Mouse (Mus musculus): ENCODE data around the gene Eci3.
"Not testable (repeated sequence)": the region's sequence is repeated elsewhere in the genome, so short reads cannot be mapped to it uniquely, and the experiment has no call there.

The Eci3 gene

DNA sequence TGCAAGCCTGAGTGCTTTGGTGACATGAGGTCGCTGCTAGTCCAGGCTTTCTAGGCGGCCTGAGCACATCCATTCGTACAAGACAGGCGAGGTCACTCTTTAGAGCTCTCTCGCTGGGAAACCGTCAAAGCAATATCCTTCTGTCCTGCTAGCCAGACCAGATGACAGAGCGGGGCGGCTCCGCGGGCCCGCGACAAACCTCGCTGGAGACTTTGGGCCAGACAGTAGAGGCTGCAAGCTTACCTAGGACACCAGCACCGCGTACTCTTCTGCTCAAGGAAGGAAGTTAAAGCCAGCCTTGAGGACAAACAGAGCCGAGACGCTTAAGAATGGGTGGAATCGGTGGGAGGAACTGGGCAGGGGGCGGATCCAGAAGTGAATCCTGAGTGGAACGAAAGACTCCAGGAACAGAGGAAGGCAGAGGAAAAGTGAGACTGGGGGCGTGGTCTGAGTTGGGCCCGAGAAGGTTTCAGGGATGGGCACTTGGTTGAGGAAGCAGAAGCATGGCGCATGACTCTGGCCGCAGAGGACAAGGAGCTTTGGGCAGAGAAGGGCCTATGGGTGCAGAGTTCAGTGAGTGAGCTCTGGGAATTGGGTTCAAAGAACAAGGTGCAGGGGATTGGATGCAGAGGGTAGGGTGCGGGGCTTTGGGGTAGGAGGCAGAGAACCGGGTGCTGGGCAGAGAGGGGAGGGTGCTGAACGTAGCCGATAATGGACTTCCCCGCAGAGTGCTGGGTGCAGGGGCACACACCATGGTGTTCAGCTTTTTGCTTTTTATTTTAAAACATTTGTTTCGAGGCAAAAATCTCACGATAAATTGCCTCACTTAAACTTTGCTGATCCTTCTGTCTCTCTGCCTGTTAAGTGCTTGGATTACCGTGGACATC, at the start of gene Eci3:
Eci3 (minus strand) TSS at position 300 of the 887 bp plus-strand sequence.
- no peak for DNase-seq (ENCODE audit: low read depth, low spot score)

DNA sequence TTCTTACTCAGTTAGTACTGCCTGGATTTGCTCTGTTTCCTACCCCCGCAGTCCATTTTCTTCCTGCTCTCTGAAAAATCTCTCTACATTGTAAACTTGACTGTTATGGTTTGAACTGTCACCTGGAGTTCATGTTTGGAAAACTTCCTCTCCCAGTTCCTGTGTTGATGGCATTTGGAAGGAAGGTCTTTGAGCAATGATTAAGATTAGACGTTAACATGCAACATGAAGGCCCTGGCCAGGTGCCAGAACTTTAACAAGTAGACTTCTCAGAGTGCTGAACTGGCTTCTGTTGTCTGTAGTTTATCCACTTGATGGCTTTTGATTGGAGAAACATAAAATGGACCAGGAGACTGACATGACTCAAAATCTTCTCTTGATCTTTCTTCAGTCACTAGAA, 32.3 kb upstream of the Eci3 start:
- no peak for DNase-seq (ENCODE audit: low read depth, low spot score)

DNA sequence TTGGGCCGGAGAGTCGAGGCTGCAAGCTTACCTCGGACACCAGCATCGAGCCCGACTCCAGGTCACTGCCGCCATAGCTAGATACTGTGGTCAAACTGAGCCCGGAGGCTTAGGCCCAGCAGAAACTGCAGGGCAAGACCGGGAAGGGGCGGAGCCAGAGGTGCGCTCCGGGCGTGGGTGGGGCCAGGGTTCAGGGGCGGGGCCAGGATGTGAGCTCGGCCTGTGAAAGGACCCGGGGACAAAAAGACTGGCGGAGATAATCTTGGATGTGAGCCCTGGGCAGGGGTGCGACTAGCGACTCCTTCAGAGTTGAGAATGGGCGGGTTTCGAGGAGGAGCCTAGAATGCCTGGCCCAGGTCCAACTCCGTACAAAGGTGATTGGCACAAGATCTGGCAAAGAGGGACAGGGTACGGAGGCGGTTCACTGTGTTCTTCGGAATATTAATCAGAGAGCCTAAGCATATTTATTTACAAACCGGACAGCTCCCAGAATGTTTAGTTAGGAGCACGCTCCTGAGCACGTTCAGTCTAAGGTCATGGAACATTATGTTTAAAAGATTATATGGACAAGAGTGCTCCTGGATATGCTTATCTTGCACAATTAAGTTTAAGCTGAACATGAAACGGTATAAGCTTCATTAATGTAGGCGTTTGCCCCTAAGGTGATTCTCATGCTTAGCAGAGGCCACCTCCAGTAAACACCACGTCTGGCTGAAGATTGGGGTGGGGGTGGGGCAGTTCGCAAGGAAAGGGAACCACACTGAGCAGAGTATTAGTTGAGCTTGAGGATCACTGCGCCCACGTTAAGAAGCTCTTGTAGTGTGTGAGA, 30.6 kb upstream of the Eci3 start:
- DNase-seq (ENCODE audit: low read depth, low spot score): peak; percentile 87

DNA sequence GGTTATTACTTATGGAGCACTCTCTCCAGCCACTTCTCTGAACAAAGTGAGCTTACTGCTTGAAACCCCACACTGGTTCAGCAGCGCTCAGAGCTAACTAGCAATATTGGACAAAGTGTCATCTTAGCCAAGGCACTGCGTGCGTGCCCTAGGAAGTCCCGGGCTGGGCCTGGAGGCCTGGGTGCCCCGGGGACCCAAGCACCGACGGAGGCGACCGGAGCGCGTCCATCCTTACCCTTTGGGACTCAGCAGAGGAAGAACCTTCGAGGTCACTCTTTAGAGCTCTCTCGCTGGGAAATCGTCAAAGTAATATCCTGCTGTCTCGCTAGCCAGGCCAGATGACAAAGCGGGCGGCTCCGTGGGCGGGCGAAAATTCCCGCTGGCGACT, 30.0 kb upstream of the Eci3 start:
- no peak for DNase-seq (ENCODE audit: low read depth, low spot score)

DNA sequence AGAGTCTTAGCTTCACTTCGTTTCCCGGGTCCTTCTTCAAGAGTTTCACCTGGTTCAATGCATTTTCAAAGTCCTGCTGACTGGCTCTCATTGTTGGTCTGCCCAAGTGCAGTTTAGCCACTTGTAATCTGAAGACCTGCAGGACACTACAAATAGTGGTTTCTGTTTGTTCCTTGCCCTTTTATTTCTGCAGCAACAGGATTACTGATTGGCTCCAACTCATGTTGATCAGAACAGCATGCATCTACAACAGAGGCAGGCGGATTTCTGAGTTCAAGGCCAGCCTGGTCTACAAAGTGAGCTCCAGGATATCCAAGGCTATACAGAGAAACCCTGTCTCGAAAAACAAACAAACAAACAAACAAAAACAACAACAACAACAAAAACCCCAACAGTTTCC, 29.5 kb upstream of the Eci3 start:
- no peak for DNase-seq (ENCODE audit: low read depth, low spot score)

DNA sequence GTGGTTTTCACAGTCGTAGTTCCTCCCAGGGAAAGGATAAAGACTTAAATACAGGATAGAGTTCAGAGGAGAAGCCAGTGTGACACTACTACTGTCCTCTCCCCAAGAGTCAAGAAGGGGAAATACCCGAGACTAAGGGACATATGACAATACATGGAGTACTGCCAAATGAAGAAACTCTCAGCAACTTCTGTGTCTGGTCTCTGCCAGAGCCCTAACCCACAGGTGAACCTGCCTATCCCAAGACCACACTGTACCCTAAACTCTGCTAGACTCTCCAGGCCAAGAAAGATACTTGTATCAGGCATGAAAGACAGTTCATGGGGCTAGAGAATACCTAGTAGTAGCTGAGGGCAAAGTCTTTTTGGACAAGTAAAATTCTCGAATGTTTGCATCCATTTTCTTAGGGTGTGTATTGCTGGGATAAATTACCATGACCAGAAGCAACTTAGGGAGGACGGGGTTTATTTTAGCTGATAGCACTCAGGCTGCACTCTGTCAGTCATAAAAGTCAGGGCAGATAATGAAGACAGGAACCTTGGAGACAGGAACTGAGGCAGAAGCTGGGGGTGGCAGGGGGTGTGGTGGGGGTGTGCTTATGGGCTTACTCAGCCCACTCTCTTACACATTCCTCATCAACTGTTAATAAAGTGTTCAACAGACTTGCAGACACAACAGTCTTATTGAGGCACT, 28.1 kb upstream of the Eci3 start:
- DNase-seq (ENCODE audit: low read depth, low spot score): no peak

DNA sequence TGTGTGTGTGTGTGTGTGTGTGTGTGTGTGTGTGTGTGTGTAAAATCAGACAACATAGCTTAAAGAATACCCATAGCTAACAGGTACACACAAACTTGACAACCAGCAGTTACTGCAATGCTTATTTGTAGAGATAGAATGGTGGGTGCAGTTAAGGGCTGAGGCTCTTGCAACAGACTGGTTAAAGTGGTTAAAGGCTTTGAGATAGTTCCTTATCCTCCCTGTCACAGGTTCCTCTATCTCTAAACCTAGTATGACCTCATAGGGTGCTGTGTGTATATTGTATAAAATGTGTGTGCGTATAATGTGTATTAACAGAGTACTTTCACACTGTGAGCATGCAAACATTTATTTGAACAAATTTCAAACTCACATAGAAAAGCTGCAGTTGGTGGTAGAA, 19.9 kb upstream of the Eci3 start:
- not testable (repeated sequence) for DNase-seq (ENCODE audit: low read depth, low spot score)

DNA sequence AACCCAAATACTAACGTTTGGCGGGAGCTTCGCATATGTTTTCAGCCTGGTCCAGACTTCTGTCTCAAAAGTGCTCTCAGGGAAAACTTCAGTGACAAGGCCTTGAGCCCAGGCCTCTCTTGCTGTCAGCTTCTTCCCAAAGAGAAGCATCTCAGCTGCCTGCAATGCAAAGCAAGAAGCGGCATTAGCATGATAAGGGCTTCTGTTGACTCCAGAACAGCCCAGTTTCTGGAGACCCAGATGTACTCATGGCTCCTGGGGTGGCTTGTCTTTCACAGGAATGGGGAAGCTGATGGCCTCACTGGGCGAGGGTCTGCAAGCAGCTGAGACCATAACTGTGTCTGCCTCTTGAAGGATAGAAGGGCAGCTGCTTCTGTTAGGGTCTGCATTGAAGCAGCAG, 15.0 kb upstream of the Eci3 start:
- DNase-seq (ENCODE audit: low read depth, low spot score): not testable (repeated sequence)

DNA sequence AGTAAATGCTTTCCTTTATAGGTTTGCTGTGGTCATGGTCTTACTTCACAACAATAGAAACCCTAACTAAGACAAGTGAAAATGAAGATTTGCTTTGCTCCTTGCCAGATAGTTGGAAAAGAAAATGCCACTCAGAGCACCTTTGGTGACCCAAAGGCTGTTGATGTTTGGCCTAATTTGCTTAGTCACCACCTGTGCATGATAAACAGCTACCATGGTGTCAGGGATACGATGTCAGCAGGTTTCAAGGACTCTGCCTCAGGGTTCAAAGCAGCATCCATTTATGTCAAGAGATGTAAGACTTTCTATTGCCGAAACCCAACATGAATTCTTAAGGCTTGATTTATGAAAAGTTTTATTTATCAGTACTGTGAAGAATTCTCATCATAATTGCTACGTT, 13.8 kb upstream of the Eci3 start:
- no peak for DNase-seq (ENCODE audit: low read depth, low spot score)

DNA sequence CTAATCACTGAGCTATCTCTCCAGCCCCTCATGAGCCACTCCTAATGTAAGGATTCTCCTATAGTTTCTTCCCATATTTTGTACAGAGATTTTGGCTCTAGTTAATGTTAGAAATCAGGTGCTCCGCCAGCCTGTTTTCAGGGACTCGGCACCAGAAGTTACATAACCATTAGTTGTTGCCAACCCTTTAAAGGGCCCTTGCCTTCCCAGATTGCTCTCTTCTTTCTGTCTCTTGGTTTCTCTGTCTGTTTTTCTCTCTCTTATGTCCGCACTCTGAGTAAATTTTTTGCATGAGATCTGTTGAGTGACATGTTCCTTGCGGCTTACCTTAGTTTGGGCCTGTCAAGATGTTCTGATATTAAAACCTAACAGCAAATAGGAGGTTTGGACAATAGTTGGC, 12.5 kb upstream of the Eci3 start:
- DNase-seq (ENCODE audit: low read depth, low spot score): no peak

DNA sequence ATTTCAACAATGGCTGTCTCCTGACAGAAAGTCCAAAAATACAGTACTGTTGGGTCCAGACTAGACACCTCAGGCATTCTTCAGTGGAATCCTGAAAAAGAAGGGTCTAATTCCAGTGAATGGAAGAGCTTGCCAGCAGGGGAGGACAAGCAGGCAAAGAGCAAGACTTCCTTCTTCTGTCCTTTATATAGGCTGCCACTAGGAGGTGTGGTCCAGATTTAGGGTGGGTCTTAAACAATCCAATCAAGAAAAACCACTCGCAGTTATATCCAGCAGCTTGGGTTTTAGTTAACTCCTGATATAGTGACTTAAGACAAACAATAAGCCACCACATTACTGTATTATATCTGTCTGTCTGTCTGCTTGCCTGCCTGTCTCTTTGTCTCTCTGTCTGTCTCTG, 10.2 kb upstream of the Eci3 start:
- DNase-seq (ENCODE audit: low read depth, low spot score): peak; percentile 25

DNA sequence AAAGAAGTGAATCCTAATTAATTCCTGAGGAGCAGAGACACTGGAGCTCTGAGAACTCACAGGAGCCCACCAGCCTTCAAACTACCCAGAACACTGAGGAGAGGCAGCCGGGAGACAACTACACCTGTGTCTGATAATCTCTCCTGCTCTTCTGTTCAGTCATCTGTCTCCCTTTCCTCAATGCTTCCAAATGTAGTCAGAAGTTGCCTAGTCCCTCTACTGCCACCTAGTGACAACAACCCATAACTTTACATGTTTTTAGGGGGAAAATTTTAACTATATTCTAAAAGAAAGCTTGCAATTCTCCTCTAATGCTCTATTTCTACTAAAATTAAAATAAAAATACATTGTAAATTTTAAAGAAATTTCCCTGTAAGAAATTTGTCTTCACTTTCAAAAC, 9.5 kb upstream of the Eci3 start:
- peak; percentile 53 for DNase-seq (ENCODE audit: low read depth, low spot score)

DNA sequence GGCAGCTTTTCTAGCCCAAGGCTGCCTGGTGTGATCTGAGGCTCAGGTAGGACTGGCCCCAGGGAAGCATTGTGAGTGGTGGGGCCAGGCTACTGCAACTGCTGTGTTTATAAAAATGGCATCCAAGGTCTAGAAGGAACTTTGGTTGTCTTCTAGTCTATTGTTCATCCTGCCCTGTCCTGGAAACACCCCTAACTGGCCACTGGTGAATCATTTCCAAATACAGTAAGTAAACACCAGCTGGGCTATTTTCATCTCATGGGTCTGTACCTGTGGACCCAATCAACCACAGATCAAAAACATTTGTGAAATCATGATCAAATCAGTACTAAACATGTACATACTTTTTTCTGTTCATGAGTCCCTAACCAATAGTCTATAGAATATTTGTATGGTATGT, 8.8 kb upstream of the Eci3 start:
- not testable (repeated sequence) for DNase-seq (ENCODE audit: low read depth, low spot score)

DNA sequence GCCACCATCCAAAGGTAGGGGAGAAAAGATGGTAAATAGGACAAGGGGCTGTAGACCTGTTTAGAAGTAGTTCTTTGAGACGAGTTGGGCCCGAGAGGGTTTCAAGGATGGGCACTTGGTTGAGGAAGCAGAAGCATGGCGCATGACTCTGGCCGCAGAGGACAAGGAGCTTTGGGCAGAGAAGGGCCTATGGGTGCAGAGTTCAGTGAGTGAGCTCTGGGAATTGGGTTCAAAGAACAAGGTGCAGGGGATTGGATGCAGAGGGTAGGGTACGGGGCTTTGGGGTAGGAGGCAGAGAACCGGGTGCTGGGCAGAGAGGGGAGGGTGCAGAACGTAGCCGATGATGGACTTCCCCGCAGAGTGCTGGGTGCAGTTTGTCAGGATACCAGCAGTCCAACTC, 2.0 kb upstream of the Eci3 start:
- not testable (repeated sequence) for DNase-seq (ENCODE audit: low read depth, low spot score)

DNA sequence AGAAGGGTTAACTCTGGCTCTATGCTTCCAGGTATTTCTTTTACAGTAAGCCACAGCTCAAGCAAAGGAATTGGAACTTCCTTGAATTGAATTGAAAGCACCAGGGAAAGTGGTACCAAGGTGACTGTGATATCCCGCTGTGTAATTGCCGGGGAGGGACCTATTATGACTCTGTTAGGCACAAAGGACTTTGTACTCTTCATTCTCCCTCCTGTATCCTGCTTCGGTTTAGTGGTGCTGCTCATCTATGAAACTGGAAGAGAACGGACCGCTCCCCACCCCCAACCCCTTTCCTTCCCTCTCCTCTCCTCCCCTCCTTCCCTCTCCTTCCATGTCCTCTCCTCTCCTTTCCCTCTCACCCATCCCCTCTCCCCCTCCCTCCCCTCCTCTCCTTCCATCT, 1.3 kb upstream of the Eci3 start:
- no peak for DNase-seq (ENCODE audit: low read depth, low spot score)

DNA sequence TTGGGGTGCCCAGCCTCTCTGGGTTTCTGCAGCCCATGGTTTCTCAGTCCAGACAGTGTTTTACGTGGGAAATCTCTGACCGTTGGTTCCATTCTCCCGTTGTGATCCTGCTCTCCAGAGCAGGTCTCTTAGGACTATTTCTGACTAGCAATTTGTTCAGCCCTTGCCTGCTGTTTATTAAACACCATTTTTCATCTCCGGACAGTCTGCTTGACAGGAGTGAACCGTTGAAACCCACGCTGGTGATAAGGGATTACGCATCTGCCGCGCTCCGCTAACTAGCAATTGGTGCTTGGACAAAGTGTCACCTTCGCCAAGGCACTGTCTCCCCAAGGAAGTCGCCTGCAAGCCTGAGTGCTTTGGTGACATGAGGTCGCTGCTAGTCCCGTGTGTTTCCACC, 809 bp upstream of the Eci3 start:
- no peak for DNase-seq (ENCODE audit: low read depth, low spot score)

DNA sequence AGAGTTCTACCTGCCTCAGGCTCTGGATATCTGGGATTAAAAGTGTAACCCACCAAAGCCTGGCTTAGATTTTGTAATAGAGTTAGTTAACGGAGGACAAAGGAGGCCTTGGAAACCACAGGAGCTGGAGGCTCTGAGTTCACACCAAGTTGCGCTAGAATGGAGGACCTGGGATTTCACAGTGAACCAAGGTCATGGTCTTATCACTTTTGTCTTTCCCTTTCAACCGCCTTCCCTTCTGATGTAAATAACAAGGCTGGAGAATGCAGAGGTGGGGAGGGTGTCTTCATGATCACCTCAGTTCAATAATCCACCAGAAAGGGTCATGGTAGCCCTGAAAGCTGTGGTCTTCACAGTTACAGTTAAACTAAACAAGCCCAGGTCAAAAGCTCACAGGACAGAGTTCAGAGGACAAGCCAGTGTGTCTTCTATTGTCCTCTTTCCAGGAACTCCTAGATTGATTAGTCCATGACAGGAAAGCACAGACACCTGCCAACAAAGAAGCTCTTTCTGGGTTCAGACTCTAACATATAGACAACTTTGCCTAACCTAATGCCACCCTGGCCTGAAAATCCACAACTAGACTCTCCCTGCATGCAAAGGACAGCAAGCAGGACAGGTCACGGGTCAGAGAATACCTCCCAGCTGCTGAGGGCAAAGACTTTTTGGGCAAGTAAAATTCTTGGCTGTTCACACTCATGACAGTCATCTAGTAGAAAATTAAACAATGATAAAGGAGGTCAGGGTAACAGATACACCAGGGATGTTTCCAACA, 2.4 kb downstream of the Eci3 start:
- no peak for DNase-seq (ENCODE audit: low read depth, low spot score)

DNA sequence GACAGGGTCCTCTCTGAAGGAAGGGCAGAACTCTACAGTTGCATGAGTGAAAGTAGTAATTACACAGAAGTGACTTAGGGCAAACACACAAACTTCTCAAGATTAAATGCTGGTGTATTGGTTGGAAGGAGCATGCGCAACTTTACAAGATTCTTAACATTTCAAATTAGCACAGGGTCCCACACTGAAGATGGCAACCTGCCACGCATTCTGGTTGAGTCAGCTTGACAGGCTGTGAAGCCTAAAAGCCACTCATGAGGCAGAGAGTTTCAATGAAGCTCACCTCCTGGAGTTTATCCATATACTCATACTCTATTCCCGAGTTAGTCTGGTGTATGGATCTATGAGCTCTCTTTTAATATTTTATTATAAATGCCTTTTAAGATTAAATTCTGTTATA, 5.5 kb downstream of the Eci3 start:
- not testable (repeated sequence) for DNase-seq (ENCODE audit: low read depth, low spot score)

DNA sequence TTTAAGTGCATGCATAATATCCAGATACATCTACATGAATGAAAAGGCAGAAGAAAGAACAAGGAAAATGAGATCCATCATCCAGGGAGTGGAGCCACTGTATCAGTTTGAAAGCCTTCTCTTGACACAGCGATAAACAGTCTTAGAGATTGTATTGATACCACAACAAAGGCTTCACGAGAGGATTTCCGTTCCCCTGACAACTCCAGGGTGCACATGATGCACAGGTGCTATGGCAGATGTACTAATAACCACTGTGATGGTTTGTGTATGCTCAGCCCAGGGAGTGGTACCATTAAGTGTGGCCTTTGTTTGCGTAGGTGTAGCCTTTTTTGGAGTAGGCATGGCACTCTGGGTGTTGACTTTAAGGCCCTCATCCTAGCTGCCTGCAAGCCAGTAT, 6.7 kb downstream of the Eci3 start:
- DNase-seq (ENCODE audit: low read depth, low spot score): peak; percentile 70

DNA sequence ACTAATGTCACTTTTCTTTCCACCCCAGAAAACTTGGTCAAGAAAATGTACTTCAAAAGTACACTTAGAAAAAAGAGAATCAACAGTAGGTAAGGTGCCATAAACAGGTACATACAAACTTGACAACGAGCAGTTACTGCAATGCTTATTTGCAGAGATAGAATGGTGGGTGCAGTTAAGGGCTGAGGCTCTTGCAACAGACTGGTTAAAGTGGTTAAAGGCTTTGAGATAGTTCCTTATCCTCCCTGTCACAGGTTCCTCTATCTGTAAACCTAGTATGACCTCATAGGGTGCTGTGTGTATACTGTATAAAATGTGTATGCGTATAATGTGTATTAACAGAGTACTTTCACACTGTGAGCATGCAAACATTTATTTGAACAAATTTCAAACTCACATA, 12.2 kb downstream of the Eci3 start:
- not testable (repeated sequence) for DNase-seq (ENCODE audit: low read depth, low spot score)

DNA sequence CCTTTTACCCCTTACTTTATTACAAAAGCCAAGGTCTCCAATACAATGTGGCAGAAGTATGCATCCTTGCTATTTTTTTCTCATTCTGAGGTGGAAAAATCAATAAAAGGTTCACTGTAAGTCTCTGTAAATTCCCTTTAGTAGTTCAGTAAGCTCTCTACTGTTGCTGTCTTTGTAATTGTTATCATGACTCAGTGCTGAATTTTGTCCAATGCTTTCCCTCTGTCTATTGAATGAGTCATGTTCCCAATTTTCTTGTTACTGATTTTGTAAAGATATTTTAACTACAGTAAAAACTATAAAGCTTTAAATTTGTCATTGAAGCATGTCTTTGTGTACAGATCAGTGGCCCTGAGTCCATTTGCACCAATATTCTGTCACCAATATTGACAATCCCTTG, 21.2 kb downstream of the Eci3 start:
- DNase-seq (ENCODE audit: low read depth, low spot score): no peak
